Mouse (Mus musculus) left cerebral cortex, adult 2 months (tissue): ENCODE measurements around the gene Gm9857. TPM values are rescaled to one million over a fixed set of nuclear protein-coding genes. Genes with fewer than 3 reads are reported as not detected.

ENCODE experiments used
- DNase-seq, 2 experiments: peaks; one replicate each; pipeline ENCODE4 v3.0.0; 2021 to 2022; ENCODE audit warnings: low spot score in 2 of 2, mixed read lengths in 1 of 2; ENCODE audit errors: extremely low spot score in 1 of 2
- H3K27ac ChIP-seq: fragments of 200-600 bp; 2 replicates; pipeline ENCODE4 v1.8.1; 2022
- H3K4me3 ChIP-seq: fragments of 200-600 bp; 2 replicates; pipeline ENCODE4 v1.8.1; 2022
- CTCF ChIP-seq: fragments of 200-600 bp; IDR thresholded peaks from 2 replicates; pipeline ENCODE4 v1.8.1; 2022; ENCODE audit warnings: antibody characterized with exemption, mild to moderate bottlenecking, moderate library complexity
- intact Hi-C: fragments of 180-260 bp; cut with DNase I; formaldehyde crosslinking; loops from one replicate; pipeline ENCODE4 v1.15.1; 2025
- total RNA-seq, 2 experiments: library from RNA; stranded (reverse); gene quantifications; 2 replicates each; pipeline ENCODE4 v1.2.3; 2021

Gm9857 gene
- total RNA-seq, 2 experiments from 2014 or later: not detected

DNA sequence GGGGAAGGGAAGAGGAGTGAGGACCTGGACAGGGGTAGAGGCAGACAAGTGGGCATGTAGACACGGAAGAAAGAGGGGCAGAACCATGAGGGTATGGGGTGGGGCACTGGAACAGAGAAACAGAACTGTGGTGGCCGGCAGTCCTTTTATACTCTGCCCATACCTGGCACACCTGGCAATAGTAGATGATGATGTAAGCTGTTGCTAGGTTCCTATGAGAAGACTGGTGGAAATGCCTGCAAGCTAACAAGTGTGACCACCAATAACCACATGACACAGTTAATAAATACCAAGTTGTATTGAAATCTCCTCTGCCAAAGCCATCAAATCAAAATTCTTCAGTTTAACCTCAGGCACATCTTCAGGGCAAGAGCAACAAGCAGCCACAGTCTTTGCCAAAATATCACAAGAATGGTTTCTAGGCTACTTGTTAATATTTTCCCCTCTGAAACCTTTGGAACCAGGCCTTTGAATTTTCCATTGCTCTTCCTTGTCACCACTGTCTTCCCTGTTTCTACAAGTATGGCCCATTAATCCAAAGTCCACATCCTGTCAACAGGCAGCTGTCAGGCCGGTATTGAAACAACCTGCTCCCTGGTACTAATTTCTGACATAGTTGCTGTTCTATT is 19.7 kb downstream of the Gm9857 start:
- TF ChIP-seq CTCF: no peak
- Histone ChIP-seq H3K4me3 (no peak overlapping the region), H3K27ac (no peak overlapping the region)
- no peak for DNase-seq
- intact Hi-C loops: no loop called here

DNA sequence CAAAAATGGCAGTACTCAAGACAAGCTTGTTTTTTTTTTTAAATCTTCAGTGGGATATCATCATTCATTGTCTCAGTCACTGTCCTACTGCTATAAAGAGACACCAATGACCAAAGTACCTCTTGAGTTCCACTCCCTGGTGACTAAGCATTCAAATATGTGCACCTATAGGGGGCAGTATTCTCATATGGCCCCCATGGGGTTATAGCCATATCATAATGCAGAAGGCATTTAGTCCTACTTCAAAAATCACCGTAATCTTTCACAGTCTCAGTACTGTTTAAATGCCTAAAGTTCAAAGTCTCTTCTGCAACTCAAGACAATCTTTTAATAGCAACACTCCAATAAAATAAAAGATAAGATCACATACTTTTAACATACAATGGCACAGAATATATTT is 21.4 kb downstream of the Gm9857 start:
- TF ChIP-seq CTCF: no peak; the same call in 1 of the 2 replicates
- intact Hi-C loops: no loop called here
- H3K4me3 ChIP-seq: no peak overlapping the region
- no peak overlapping the region for H3K27ac ChIP-seq
- DNase-seq: no peak

DNA sequence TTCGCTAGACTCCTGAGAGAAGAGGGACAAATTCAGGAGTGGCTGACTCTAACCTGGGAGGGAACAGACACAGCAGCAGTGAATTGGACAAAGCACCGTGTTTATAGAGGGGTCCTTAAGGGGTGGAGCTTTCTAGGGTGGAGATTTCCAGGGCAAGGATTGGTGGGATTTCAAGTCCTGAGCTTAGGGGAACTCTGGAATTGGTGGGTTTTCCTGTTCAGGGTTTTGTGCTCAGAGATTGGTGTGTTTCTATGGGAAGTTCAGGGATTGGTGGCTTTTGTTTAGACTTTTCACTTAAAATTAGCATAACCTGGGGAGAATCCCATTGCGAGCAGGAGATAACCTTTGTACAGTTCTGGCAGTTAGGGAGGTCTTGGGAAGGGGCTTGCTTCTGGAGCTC is 22.3 kb downstream of the Gm9857 start:
- intact Hi-C loops: no loop called here
- Histone ChIP-seq H3K27ac (no peak overlapping the region), H3K4me3 (no peak overlapping the region)
- no peak for TF ChIP-seq CTCF
- no peak for DNase-seq

DNA sequence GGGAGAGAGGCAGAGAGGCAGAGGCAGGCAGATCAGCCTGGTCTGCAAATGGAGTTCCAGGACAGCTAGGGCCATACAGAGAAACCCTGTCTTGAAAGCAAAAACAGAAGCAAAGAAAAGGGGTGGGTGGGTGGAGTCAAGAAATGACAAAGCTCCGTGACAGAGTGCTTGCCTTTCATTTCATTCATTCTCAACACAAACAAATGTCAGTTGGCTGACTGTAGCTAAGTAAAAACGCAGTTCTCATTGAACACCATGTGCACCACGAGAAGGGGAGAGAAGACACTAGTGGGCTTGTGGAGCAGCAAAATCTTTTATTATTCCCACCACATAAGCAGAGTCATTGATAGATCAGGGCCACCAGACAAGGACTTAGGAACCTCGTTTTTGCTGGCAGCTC is 23.4 kb downstream of the Gm9857 start:
- intact Hi-C loops: no loop called here
- DNase-seq: no peak
- H3K27ac ChIP-seq: no peak overlapping the region
- no peak for TF ChIP-seq CTCF
- H3K4me3 ChIP-seq: no peak overlapping the region

DNA sequence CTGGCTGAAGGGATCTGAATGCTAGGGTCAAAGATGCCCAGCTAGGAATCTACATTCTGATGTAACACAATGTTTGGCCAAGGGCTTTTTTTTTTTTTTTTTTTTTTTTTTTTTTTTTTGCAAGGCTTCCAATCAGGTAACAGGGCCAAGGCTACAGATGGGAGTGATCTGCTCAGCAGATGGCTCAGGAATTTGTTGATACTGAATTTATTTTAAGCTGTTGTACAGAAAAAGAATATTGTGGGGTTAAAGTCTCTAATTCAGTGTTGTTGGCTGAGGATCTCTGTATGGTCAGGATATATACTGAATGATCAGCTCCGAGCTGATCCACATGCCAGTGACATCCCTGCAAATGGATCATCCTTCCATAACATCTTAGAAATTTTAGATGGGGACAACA is 24.2 kb downstream of the Gm9857 start:
- DNase-seq: no peak
- no peak for TF ChIP-seq CTCF
- Histone ChIP-seq H3K4me3 (no peak overlapping the region), H3K27ac (no peak overlapping the region; the same call in 1 of the 2 replicates)
- intact Hi-C loops: no loop called here

DNA sequence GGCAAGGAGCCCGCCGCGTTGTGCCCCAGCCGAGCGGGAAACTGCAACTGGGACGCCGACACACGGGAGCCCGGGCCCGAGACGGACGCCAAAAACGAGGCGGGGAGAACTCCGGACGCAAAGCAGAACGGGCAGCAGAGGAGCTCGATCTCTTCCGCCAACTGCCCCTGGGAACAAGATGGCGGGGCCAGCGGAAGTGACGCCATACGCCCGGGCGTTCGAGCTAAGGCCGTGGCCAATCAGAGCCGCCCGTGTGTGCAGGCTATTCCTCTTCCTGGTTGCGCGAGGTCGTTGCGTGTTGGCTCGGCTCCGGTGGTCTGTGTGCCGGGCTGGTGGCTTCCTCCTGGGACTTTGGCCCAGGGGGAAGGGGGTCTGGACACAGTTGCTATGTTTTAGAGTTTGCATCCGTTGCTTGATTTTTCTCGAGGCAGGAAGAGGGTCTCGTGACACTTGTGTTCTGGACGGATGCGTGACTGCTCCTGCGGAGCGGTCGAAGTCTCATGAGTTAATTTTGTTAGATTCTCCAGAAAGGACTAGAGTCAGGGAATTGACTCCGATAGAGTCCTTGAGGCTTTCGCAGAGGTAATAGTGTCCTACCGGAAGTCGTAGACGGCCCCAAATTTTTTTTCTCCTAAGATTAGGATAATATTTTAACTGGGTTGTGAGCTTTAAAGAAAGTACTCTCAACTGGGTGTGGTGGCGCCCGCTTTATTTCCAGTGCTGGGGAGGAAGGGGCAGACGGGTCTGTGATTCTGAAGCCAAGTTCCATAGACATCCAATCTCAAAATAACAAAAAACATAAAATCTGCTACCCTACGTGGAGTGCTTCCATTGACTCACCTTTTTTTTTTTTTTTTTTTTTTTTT is 28.5 kb downstream of the Gm9857 start, which contains the start of gene Prpf38b:
TSS of gene Prpf38b (minus strand) at position 180 of the 866 bp plus-strand sequence.
- no peak for TF ChIP-seq CTCF
- intact Hi-C loops: loop anchor here (2.0 to 5.0 kb wide), 5 partner anchors 51 to 151 kb away; partner anchors contain the start of genes Fam102b and Stxbp3
- Histone ChIP-seq H3K27ac (peak within 1 kb of the TSS; percentile 97), H3K4me3 (peak within 1 kb of the TSS; percentile 63)
- peak; percentile 94 to 96 for DNase-seq

DNA sequence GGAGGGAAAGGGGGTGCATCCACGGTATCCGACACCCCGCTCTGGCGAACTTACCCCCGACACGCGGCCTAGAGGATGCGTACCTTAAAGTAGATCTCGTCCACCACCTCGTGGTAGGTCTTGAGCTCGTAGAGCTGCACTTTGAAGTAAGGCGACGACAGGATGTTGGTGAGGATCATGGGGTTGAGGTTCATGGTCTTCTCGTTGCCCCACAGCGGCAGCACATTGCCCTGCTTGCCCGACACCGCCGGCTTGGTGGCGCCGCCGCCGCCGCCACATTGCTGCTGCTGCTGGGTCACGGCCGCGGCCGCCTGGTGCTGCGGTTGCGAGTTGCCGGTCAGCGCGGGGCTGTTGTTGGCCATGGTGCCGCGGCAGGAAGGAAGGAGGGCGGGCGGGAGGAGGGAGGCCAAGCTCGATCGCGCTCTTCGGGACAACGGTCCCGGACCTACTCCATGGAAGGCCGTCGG is 29.1 kb downstream of the Gm9857 start:
- peak overlapping the region; percentile 63 for H3K4me3 ChIP-seq
- TF ChIP-seq CTCF: peak; percentile 32

DNA sequence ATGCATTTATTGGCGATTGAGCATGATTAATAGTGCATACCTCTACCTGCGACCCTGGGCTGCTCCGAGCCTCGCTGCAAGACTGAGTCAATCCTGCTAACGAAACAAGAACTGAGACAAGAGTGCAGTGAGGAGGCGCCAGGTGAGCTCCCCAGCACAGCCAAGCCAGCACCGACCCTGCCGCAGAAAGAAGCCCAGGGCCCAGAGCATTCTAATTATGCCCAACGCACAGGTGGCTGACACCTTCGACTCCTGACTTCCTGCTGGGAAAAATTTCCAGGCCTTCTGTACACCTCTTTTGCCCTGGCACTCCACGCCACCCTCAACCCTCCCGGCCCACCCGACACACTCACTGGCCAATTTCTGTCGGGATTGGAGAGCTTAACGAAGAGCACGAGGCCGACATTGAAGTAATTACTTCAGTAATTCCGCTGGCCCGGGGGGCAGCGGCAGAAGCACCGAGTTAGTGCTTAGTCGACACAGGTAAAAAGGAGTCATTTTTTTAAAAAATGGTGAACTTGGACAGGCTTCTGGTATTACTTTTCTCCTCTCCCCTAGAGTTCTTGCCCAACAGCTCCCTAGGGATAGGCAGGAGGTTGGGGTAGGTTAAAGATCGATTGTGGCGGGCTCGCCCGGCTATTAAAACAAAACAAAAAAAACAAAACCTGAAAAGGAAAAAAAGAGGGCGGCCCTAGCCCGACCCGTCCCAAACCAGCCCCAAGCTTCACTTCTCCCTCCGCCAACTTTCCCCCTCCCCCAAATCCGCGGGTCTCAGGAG is 29.8 kb downstream of the Gm9857 start:
- H3K4me3 ChIP-seq: peak overlapping the region; percentile 63
- H3K27ac ChIP-seq: peak overlapping the region; percentile 97
- no peak for DNase-seq
- intact Hi-C loops: loop anchor here (2.0 to 5.0 kb wide), 5 partner anchors 52 to 152 kb away; partner anchors contain the start of genes Fam102b and Stxbp3
- TF ChIP-seq CTCF: no peak

More for the DNA sequence above, 29.1 kb downstream of the Gm9857 start:
- intact Hi-C loops: loop anchor here (2.0 to 5.0 kb wide), 5 partner anchors 51 to 151 kb away; partner anchors contain the start of genes Fam102b and Stxbp3
- peak; percentile 44 for DNase-seq
- H3K27ac ChIP-seq: peak overlapping the region; percentile 97

DNA sequence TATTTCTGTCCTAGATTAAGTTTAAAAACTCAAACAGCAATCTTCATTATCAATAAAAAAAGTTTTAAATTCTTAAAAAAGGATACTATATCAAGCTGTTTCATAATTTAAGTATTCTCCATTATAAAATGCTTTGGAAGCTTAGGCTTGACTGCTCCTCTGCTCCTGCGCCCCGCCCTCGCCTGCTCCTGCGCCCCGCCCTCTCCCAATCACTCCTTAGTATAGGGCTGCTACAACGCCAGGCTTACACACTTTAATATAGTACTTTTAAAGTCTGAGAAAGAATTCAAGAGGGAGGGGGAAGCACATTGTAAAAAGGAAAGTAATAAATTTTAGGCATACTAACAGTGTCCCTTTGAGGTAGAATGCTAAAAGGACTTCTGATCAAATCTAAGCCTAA is 37.3 kb downstream of the Gm9857 start:
- intact Hi-C loops: loop anchor here (5.0 to 10.0 kb wide), 2 partner anchors 201 to 238 kb away; no protein-coding TSS in a partner anchor
- H3K27ac ChIP-seq: no peak overlapping the region
- no peak overlapping the region for H3K4me3 ChIP-seq
- TF ChIP-seq CTCF: no peak
- DNase-seq: no peak

DNA sequence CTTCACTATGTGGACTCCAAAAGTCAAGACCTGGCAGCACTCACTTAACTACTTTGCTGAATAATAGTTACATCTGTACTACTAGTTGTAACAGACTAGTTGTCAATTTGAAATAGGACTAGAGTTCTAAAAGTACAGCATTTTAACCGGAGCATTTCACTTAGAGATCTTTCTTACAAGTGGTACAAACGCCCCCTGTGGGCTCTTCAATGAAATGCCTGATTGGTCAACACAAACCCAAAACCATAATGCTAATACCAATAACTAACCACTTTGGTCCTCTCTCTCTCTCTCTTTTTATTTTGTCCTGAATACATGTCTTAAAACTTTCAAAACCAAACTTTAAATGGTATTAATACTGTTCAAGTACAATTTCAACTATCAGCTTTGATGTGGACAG is 38.2 kb downstream of the Gm9857 start:
- DNase-seq: no peak
- intact Hi-C loops: loop anchor here (5.0 to 10.0 kb wide), 2 partner anchors 200 to 237 kb away; no protein-coding TSS in a partner anchor
- TF ChIP-seq CTCF: peak; percentile 49
- no peak overlapping the region for H3K4me3 ChIP-seq
- no peak overlapping the region for H3K27ac ChIP-seq

DNA sequence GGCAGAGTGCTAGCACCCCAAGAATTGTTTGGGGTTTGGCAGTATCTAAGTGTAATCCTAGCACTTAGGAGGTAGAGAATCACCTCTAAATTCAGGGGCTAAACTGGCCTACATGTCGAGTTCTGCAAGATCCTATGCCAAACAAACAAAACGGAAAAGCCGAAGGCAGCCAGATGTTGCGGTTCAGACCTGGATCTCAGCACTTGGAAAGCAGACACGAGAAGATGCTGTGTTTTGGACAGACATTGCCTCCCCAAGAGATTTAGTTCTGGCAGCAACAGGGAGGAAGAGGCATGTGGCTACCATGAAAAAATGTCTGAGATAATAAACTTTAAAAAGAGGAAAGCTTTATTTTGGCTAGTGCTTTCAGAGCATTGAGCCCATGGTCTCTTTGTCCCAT is 39.6 kb downstream of the Gm9857 start:
- TF ChIP-seq CTCF: no peak
- Histone ChIP-seq H3K4me3 (no peak overlapping the region), H3K27ac (no peak overlapping the region)
- intact Hi-C loops: loop anchor here (5.0 to 10.0 kb wide), 2 partner anchors 198 to 236 kb away; no protein-coding TSS in a partner anchor
- no peak for DNase-seq
